Mouse (Mus musculus) midbrain, embryonic 13.5 days (tissue): ENCODE data around the gene Kncn. TPM values are rescaled to one million over a fixed set of nuclear protein-coding genes. Genes with fewer than 3 reads are reported as not detected.

ENCODE experiments used
- polyA plus RNA-seq: library from polyadenylated mRNA; unstranded; fragments of >200 nt; fragmentation: Nextera tagmentation; extraction: Ambion mirVana; gene quantifications from 2 replicates; pipeline ENCODE4 v1.2.1, GENCODE M21; 2015

Gene Kncn
- polyA plus RNA-seq, 1 experiment from 2014 or later: 0.24 TPM

Other genes with a start within 250 kb of the Kncn start
- gene Cyp4b1, start 236.7 kb upstream of the Kncn start, polyA plus RNA-seq: 0.12 and 0.22 TPM in 2 replicates
- gene Efcab14, start 146.7 kb upstream of the Kncn start, polyA plus RNA-seq: 22.0 and 23.9 TPM in 2 replicates
- gene Tex38, start 103.4 kb upstream of the Kncn start, polyA plus RNA-seq: 0.35 and 0.54 TPM in 2 replicates
- 38.7 and 41.9 TPM in 2 replicates for gene Atpaf1, start 99.6 kb upstream of the Kncn start, polyA plus RNA-seq
- 4.0 and 4.9 TPM in 2 replicates for gene Mob3c, start 56.3 kb upstream of the Kncn start, polyA plus RNA-seq
- 23.3 and 25.7 TPM in 2 replicates for gene Mknk1, start 45.2 kb upstream of the Kncn start, polyA plus RNA-seq
- gene 6430628N08Rik, start 6.3 kb downstream of the Kncn start, polyA plus RNA-seq: 0.12 and 0.32 TPM in 2 replicates
- gene Dmbx1, start 55.5 kb downstream of the Kncn start, polyA plus RNA-seq: 10.9 and 11.7 TPM in 2 replicates
- gene Faah, start 133.5 kb downstream of the Kncn start, polyA plus RNA-seq: 9.5 and 11.3 TPM in 2 replicates
- 17.5 and 17.9 TPM in 2 replicates for gene Nsun4, start 169.5 kb downstream of the Kncn start, polyA plus RNA-seq
- 434 and 439 TPM in 2 replicates for gene Uqcrh, start 190.7 kb downstream of the Kncn start, polyA plus RNA-seq
- gene Lrrc41, start 190.9 kb downstream of the Kncn start, polyA plus RNA-seq: 62.1 and 67.1 TPM in 2 replicates
- 18.8 and 19.4 TPM in 2 replicates for gene Rad54l, start 239.3 kb downstream of the Kncn start, polyA plus RNA-seq
- 51.8 and 56.9 TPM in 2 replicates for gene Pomgnt1, start 239.4 kb downstream of the Kncn start, polyA plus RNA-seq